Mouse (Mus musculus) limb, embryonic 14.5 days (tissue): ENCODE results near the gene Sacm1l. TPM values are rescaled to one million over a fixed set of nuclear protein-coding genes. Genes with fewer than 3 reads are reported as not detected.

Experiments
- ATAC-seq: fragments of 200-750 bp; cut with Nextera tagmentation; 2 replicates; pipeline ENCODE4 v1.8.0; 2017; ENCODE audit warnings: low read depth, moderate number of reproducible peaks, moderate TSS enrichment; ENCODE audit not compliant: low FRiP score
- DNase-seq: peaks from one replicate; pipeline ENCODE4 v3.0.0-alpha.2; 2015; ENCODE audit warnings: low spot score
- H3K27ac ChIP-seq: fragments of 300-500 bp; sonication (generic); replicated peaks from 2 replicates; pipeline ENCODE4 v1.5.1; 2014; ENCODE audit warnings: low read depth, mild to moderate bottlenecking, low read length, moderate library complexity, mixed read lengths
- H3K27me3 ChIP-seq: fragments of 300-500 bp; sonication (generic); 2 replicates; pipeline ENCODE4 v1.6.1; 2014; ENCODE audit warnings: low read length, mixed read lengths; ENCODE audit not compliant: control insufficient read depth, insufficient read depth
- H3K36me3 ChIP-seq: fragments of 300-500 bp; sonication (generic); 2 replicates; pipeline ENCODE4 v1.6.1; 2014; ENCODE audit warnings: mild to moderate bottlenecking, low read length, moderate library complexity, mixed read lengths; ENCODE audit not compliant: control insufficient read depth, insufficient read depth
- H3K4me1 ChIP-seq: fragments of 300-500 bp; sonication (generic); 2 replicates; pipeline ENCODE4 v1.6.1; 2014; ENCODE audit warnings: antibody characterized with exemption, low read length, mixed read lengths; ENCODE audit not compliant: control insufficient read depth, insufficient read depth
- H3K4me2 ChIP-seq: fragments of 300-500 bp; sonication (generic); replicated peaks from 2 replicates; pipeline ENCODE4 v1.6.1; 2014; ENCODE audit warnings: low read depth, mild to moderate bottlenecking, low read length, moderate library complexity; ENCODE audit not compliant: severe bottlenecking
- H3K4me3 ChIP-seq: fragments of 300-500 bp; sonication (generic); replicated peaks from 2 replicates; pipeline ENCODE4 v1.5.1; 2014; ENCODE audit warnings: low read length
- H3K9ac ChIP-seq: fragments of 300-500 bp; sonication (generic); 2 replicates; pipeline ENCODE4 v1.6.1; 2014; ENCODE audit warnings: mild to moderate bottlenecking, low read depth, low read length, moderate library complexity; ENCODE audit not compliant: severe bottlenecking
- H3K9me3 ChIP-seq: fragments of 300-500 bp; sonication (generic); 2 replicates; pipeline ENCODE4 v1.6.1; 2016; ENCODE audit warnings: low read length; ENCODE audit not compliant: control insufficient read depth
- POLR2A ChIP-seq: fragments of 200-500 bp; IDR thresholded peaks from 2 replicates; pipeline ENCODE4 v1.8.0; 2012; ENCODE audit warnings: inconsistent platforms, mild to moderate bottlenecking, moderate library complexity, borderline replicate concordance; ENCODE audit not compliant: insufficient read depth, insufficient read length; ENCODE audit errors: extremely low read depth
- WGBS: fragments of 180-500 bp; shearing (Covaris S2); extraction: QIAGEN DNeasy Blood & Tissue Kit; methylation state at CpG from one replicate; pipeline ENCODE4 v1.1.7; 2014; 5-methylcytosine and 5-hydroxymethylcytosine counted together
- polyA plus RNA-seq, 2 experiments: library from polyadenylated mRNA; depleted of rRNA in 1 of 2; stranded (reverse) in 1 of 2; unstranded in 1 of 2; fragments of >200 nt; fragmentation: Nextera tagmentation in 1 of 2; extraction: Ambion mirVana in 1 of 2; gene quantifications; 2 replicates each; pipeline versions ENCODE4 v1.2.1 to v1.2.3; 2012 to 2014

Sacm1l gene
- polyA plus RNA-seq, 2 experiments: 25.2 to 50.2 TPM

DNA sequence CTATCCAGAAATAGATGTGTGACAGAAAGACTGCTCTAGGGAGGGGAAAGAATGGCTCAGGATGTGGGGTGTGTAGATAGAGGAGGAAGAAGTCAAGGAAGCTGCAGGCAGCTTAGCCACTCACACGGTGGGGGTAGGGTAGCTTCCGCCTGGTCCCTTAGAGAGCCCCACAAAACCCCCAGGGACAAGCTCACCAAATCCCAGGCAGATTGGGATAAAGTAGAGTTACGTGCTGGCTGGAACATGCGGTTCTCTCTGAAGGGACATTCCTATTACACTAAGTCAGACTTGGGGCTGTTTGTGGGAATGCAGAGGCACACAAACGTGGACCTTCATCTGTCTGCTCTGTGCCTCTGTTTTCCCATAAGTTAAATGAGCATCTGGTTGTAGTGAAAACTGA is 38.6 kb upstream of the Sacm1l start:
- no peak for TF ChIP-seq POLR2A
- no peaks in the 10 kb centered on the region for H3K27me3 ChIP-seq
- no peak overlapping the region for H3K4me2 ChIP-seq
- peaks cover 44% of the 10 kb centered on the region for H3K4me1 ChIP-seq
- no peaks in the 10 kb centered on the region for H3K9me3 ChIP-seq
- no peak overlapping the region for H3K27ac ChIP-seq
- peak; percentile 11 for DNase-seq
- H3K4me3 ChIP-seq: no peak overlapping the region
- peak; percentile 46; the same call in 1 of the 2 replicates for ATAC-seq
- 50% methylated on average over 5 of the region's 5 CpGs for WGBS
- H3K36me3 ChIP-seq: peaks cover 24% of the 10 kb centered on the region
- H3K9ac ChIP-seq: no peak overlapping the region

DNA sequence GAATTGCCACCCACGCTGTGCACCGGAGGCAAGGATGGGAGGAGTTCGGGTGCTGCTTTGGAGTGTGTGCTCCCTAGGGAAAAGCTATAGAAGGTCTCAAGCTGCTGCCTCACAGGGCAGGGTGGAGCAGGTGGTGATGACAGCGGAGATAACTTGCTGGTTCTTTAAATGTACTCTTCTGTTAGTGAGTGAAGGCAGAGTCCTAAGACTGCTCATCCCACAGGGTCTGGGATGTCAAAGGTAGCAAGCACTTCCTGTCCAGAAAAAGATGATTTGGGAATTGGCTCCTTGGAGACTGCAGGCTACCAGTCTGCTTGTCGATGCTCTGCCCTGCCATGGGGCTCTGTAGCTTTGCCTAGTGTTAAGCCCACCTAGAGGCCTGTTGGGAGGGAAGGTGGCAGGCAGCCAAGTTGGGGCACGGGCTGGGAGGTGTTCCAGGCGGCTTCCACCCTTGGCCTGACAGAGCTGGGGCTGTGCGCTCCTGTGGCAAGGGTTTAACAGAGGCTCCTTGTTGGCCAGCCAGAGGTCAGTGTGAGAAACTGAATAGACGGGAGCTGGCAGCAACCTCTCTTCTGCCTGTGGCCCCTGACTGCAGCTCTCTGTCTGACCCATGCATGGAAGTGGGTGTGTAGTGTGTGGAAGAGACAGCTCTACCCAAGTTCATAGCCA is 37.5 kb upstream of the Sacm1l start:
- ATAC-seq (peak; percentile 61), DNase-seq (peak; percentile 52)
- Histone ChIP-seq H3K36me3 (peaks cover 19% of the 10 kb centered on the region), H3K4me3 (no peak overlapping the region), H3K9me3 (no peaks in the 10 kb centered on the region), H3K27ac (peak overlapping the region; percentile 56), H3K4me2 (0 out of 2 replicates have a peak overlapping the region, but pooled peaks have one; percentile 7), H3K9ac (no peak overlapping the region), H3K27me3 (no peaks in the 10 kb centered on the region), H3K4me1 (peaks cover 51% of the 10 kb centered on the region)
- TF ChIP-seq POLR2A: no peak
- 59% methylated on average over 9 of the region's 9 CpGs for WGBS

DNA sequence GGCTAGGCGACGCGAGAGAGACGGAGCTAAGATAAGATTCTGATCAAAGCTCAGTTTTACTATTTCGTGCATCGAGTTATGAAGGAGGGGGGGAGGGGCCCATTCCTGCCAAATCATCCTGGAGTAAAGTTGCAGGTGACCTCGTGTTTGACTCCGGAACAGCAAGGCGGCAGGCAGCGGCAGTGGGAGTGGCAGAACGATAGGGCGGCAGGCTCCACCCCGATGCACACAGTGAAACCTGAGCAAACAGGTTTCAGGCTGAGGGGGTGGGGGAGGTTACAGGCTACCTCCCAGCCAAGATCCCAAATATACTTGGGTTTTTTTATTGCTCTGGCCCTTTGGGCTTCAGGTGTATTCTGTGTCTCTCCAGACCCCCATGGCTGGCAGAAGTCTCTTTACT is 32.9 kb upstream of the Sacm1l start:
- DNase-seq (peak; percentile 32), ATAC-seq (no peak)
- no peak for TF ChIP-seq POLR2A
- no peak overlapping the region for H3K9ac ChIP-seq
- H3K4me1 ChIP-seq: peaks cover 31% of the 10 kb centered on the region
- peak overlapping the region; percentile 23; the same call in 1 of the 2 replicates for H3K4me2 ChIP-seq
- 10% methylated on average over 13 of the region's 13 CpGs for WGBS
- no peak overlapping the region for H3K27ac ChIP-seq
- H3K4me3 ChIP-seq: 0 out of 2 replicates have a peak overlapping the region, but pooled peaks have one; percentile 2
- no peaks in the 10 kb centered on the region for H3K27me3 ChIP-seq
- H3K36me3 ChIP-seq: peaks cover 13% of the 10 kb centered on the region; the same call in 1 of the 2 replicates
- H3K9me3 ChIP-seq: no peaks in the 10 kb centered on the region

DNA sequence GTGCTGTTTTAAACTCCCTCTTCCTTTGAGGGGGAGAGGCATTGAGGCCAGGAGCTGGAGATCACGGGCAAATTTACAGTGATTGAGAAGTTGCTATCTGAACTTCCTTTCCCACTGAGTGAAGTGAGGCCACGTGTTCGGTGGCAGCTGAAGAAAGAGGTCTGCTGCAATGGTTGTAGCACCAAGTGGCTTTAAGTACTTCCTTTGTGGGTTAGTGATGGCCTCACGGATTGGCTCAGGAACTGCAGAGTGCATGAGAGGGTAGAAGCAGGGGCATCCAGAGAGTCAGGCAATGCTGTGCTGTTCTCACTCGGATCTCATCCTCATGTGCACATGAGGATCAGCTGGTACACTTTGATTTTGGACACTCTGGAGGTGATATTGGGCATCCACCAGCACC is 31.7 kb upstream of the Sacm1l start:
- Histone ChIP-seq H3K4me2 (no peak overlapping the region), H3K4me3 (no peak overlapping the region), H3K36me3 (peaks cover 17% of the 10 kb centered on the region; the same call in 1 of the 2 replicates), H3K4me1 (peaks cover 19% of the 10 kb centered on the region), H3K27me3 (no peaks in the 10 kb centered on the region), H3K27ac (no peak overlapping the region), H3K9ac (no peak overlapping the region), H3K9me3 (no peaks in the 10 kb centered on the region)
- 74% methylated on average over 5 of the region's 5 CpGs for whole genome bisulfite sequencing
- no peak for ATAC-seq
- no peak for TF ChIP-seq POLR2A
- DNase-seq: no peak

DNA sequence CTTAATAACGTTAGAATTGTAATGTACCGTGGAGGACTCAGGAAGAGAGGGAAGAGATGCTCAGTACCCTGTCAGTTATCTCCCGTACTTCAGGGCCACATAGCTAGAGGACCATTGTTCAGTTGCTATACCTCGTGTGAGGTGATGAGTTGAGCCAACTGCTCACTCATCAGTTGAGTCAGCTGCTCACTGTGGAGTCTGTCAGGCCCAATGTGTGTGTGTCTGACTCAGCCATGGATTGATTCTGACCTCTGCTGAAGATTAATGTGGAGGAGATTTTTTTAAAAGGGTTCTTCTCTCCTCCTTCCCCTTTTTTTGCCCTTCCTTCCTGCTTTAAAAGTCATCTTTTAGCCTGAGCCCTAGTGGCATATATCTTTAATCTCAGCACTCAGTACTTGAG is 29.1 kb upstream of the Sacm1l start:
- DNase-seq (no peak), ATAC-seq (no peak)
- no peak for TF ChIP-seq POLR2A
- Histone ChIP-seq H3K36me3 (peaks cover 27% of the 10 kb centered on the region; the same call in 1 of the 2 replicates), H3K9ac (no peak overlapping the region), H3K4me1 (peaks cover 16% of the 10 kb centered on the region), H3K27me3 (no peaks in the 10 kb centered on the region), H3K9me3 (no peaks in the 10 kb centered on the region), H3K4me2 (no peak overlapping the region), H3K27ac (no peak overlapping the region), H3K4me3 (no peak overlapping the region)
- 88% methylated on average over 4 of the region's 4 CpGs for WGBS
